Mouse (Mus musculus) stomach, adult 2 months (tissue): ENCODE data around the gene St3gal6. TPM values are rescaled to one million over a fixed set of nuclear protein-coding genes. Genes with fewer than 3 reads are reported as not detected.

Experiments used
- polyA plus RNA-seq: library from polyadenylated mRNA; depleted of rRNA; stranded (reverse); fragments of >200 nt; gene quantifications from 2 replicates; pipeline ENCODE4 v1.2.3, GENCODE M21; 2012; rRNA removed

Gene St3gal6
- 6.1 and 7.8 TPM in 2 replicates for polyA plus RNA-seq

DNA sequence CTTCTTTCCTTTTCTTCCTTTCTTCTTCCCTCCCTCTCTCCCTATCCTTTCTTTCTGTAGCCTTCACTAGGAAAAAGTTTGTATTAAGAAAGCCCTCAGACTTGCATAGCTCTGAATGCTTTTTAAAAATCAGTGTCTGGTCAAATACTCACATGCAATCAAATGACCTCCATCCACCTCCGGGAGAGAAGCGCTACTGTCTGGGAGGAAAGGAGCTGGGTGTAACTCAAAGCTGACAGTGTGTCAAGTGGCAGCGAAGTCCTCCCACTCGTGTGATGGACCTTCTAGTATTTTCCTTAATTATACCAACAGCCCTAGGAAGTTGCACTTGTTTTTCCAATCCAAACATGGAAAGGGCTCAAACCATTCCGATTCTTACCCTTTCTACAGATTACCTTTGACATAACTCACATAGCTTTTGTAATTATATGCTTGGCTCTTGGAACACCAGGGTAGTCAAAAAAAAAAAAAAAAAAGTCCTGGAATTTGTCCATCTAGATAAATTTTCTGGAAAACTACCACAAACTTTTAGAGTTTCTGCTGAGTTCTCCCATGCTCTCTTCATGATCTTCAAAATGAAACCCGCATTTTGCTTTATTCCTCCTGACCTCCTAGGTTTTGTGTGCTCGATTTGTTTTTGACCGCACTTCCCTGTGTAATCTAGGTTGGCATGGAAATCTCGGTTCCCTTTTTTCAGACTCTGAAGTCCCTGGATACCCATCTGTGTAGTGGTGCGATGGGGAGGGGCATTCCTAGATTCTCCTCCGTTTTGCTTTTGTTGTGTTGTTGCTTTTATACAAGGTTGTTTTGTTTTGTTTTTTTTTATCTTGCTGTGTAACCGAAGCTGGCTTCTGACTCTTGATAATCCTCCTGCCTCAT lies at the start of gene St3gal6:
St3gal6 (minus strand) TSS at position 272 of the 879 bp plus-strand sequence.

Other genes starting within 250 kb of the St3gal6 start
- gene Dcbld2, start 115.8 kb downstream of the St3gal6 start, polyA plus RNA-seq, result 6.6 and 8.1 TPM in 2 replicates
- not detected in 2 replicates for gene Gm813, start 92.7 kb upstream of the St3gal6 start, polyA plus RNA-seq
- gene E330017A01Rik, start 114.5 kb upstream of the St3gal6 start, polyA plus RNA-seq, result not detected in 2 replicates
- gene Cpox, start 146.0 kb upstream of the St3gal6 start, polyA plus RNA-seq, result 16.5 and 18.2 TPM in 2 replicates
- gene Gpr15, start 194.8 kb upstream of the St3gal6 start, polyA plus RNA-seq, result not detected in 2 replicates
- gene Cldnd1, start 203.7 kb upstream of the St3gal6 start, polyA plus RNA-seq, result 35.9 and 41.6 TPM in 2 replicates
- gene Olfr172, start 238.9 kb upstream of the St3gal6 start, polyA plus RNA-seq, result not detected in 2 replicates